Mouse (Mus musculus) hindbrain, embryonic 10.5 days (tissue): Measurements from ENCODE around the gene Sart1. TPM values are rescaled to one million over a fixed set of nuclear protein-coding genes. Genes with fewer than 3 reads are reported as not detected.
"Not testable (repeated sequence)": the region's sequence is repeated elsewhere in the genome, so short reads cannot be mapped to it uniquely, and the experiment has no call there.

Experiments used
- DNase-seq: peaks from one replicate; pipeline ENCODE4 v3.0.0-alpha.2; 2017; ENCODE audit warnings: low spot score
- H3K27ac ChIP-seq: fragments of 300-500 bp; sonication (generic); 2 replicates; pipeline ENCODE4 v1.5.1; 2016; ENCODE audit warnings: mild to moderate bottlenecking, moderate library complexity
- H3K27me3 ChIP-seq: fragments of 300-500 bp; sonication (generic); 2 replicates; pipeline ENCODE4 v1.6.1; 2016; ENCODE audit warnings: mild to moderate bottlenecking; ENCODE audit not compliant: poor library complexity, insufficient read depth, severe bottlenecking
- H3K36me3 ChIP-seq: fragments of 300-500 bp; sonication (generic); 2 replicates; pipeline ENCODE4 v1.6.1; 2016; ENCODE audit warnings: mild to moderate bottlenecking, moderate library complexity
- H3K4me1 ChIP-seq: fragments of 300-500 bp; sonication (generic); replicated peaks from 2 replicates; pipeline ENCODE4 v1.6.1; 2016; ENCODE audit warnings: mild to moderate bottlenecking
- H3K4me3 ChIP-seq: fragments of 300-500 bp; sonication (generic); 2 replicates; pipeline ENCODE4 v1.5.1; 2016; ENCODE audit warnings: mild to moderate bottlenecking, moderate library complexity
- H3K9me3 ChIP-seq: fragments of 300-500 bp; sonication (generic); 2 replicates; pipeline ENCODE4 v1.6.1; 2016; ENCODE audit warnings: mild to moderate bottlenecking, moderate library complexity
- WGBS: fragments of 180-500 bp; shearing (Covaris S2); methylation state at CpG from one replicate; pipeline ENCODE4 v1.1.7; 2016; 5-methylcytosine and 5-hydroxymethylcytosine counted together
- polyA plus RNA-seq: library from polyadenylated mRNA; unstranded; fragments of >200 nt; fragmentation: Nextera tagmentation; extraction: Ambion mirVana; gene quantifications from 2 replicates; pipeline ENCODE4 v1.2.1, GENCODE M21; 2016

Gene Sart1
- polyA plus RNA-seq, 1 experiment from 2014 or later, result 82.7 TPM

DNA sequence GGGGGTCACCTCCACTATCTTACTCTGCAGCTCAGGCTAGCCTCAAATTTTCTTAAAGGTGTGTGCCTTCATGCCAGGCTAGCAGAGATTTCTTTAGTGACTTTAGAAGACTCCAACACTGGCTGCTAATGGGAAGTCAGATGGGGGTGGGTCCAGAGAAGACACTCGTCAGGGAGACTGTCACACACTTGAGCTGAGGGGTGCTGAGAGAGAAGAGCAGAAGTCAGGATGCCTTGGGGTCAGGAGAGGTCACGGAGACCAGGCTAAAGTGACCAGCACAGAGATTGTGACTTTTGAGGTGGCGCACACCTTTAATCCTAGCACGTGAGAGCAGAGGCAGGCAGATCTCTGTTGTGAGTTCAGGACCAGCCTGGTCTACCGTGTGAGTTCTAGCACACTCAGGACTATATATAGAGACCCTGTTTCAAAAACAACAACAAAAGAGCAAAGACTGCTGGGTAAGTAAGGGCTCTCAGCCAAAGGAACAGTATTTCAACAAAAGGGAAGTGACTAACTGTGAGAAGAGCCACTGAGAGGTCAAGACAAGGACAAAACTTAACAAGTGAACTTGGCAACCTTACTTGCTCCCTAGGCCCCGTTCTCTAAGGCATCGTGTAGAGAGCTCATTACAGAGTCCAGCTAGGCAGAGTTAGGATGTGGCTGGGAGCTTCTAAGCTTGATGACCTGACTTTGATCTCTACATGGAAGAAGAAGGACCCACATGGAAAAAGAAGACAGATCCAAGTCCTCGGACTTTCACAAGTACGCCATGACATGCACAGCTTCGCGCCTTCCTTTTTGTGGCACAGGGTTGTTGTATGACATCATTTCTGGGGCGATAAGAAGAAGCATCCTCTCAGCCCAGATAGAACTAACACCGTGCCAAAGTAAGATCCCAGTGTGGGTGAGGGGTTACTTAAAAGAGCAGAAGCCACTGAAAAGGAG, 19.8 kb upstream of the Sart1 start:
- Histone ChIP-seq H3K27ac (0 out of 2 replicates have a peak overlapping the region, but pooled peaks have one; percentile 91), H3K36me3 (peaks cover 4% of the 10 kb centered on the region; the same call in 1 of the 2 replicates), H3K4me3 (peak overlapping the region; percentile 65; the same call in 1 of the 2 replicates), H3K9me3 (no peaks in the 10 kb centered on the region), H3K27me3 (no peaks in the 10 kb centered on the region), H3K4me1 (peaks cover 22% of the 10 kb centered on the region)
- WGBS, result 93% methylated on average over 13 of the region's 13 CpGs
- DNase-seq, result no peak

DNA sequence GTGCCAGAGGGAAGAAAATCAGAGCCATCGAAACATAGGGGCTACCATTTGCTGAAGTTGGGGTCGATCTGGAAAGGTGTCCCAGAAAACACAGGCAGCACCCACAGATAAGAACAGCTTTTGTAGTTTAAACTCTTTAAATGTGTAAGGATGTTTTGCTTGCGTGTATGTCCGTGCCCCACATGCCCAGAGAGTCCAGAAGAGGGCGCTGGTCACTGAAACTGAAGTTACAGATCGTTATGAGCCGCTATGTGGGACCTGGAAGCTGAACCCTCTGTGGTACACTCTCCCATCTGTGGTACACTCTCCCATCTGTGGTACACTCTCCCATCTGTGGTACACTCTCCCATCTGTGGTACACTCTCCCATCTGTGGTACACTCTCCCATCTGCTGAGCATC, 18.6 kb upstream of the Sart1 start:
- 20% methylated on average over 7 of the region's 7 CpGs for WGBS
- H3K4me1 ChIP-seq, result peaks cover 22% of the 10 kb centered on the region

GRCm38 (mm10) chr19:5406531-5407126, 18.1 kb upstream of the Sart1 start:
- H3K9me3 ChIP-seq, result not testable (repeated sequence)
- peak overlapping the region; percentile 91 for H3K27ac ChIP-seq
- 13% methylated on average over 25 of the region's 25 CpGs for WGBS

More for the DNA sequence above, 18.6 kb upstream of the Sart1 start:
- H3K36me3 ChIP-seq, result peaks cover 4% of the 10 kb centered on the region; the same call in 1 of the 2 replicates
- H3K4me3 ChIP-seq, result peak overlapping the region; percentile 65
- no peaks in the 10 kb centered on the region for H3K27me3 ChIP-seq
- peak overlapping the region; percentile 91 for H3K27ac ChIP-seq
- DNase-seq, result peak; percentile 63
- no peaks in the 10 kb centered on the region for H3K9me3 ChIP-seq

DNA sequence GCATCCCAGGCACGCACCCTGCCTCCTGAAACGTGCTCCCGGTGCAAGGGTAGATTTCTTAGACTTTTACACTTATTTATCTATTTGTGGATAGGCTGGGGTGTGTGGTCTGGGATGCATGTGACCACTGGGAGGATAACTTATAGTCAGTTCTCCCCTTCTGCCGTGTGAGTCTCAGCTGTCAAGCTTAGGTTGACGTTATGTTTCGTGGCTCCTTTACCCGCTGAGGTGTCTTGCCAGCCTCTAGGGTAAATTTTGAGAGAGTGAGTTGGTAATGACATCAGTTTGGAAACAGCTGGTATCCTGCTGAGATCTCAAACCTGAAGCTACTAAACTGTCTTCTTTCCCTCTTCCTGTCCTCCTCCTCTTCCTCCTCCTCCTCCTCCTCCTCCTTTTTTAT, 17.4 kb upstream of the Sart1 start:
- Histone ChIP-seq H3K36me3 (peaks cover 4% of the 10 kb centered on the region; the same call in 1 of the 2 replicates), H3K4me3 (peak overlapping the region; percentile 48), H3K27ac (peak overlapping the region; percentile 83), H3K4me1 (peaks cover 20% of the 10 kb centered on the region), H3K9me3 (no peaks in the 10 kb centered on the region), H3K27me3 (no peaks in the 10 kb centered on the region)
- WGBS, result 35% methylated on average over 7 of the region's 7 CpGs
- DNase-seq, result no peak

More at GRCm38 (mm10) chr19:5406531-5407126, 18.1 kb upstream of the Sart1 start:
- peak; percentile 61 for DNase-seq
- Histone ChIP-seq H3K4me3 (peak overlapping the region; percentile 65), H3K4me1 (peaks cover 19% of the 10 kb centered on the region)
- not testable (repeated sequence) for H3K36me3 ChIP-seq, H3K27me3 ChIP-seq

GRCm38 (mm10) chr19:5402293-5402692, 13.8 kb upstream of the Sart1 start, which contains the start of gene Tsga10ip:
Gene Tsga10ip, minus strand, starts transcription at chr19:5402526.
- Histone ChIP-seq H3K27me3 (no peaks in the 10 kb centered on the region), H3K4me1 (peaks cover 15% of the 10 kb centered on the region), H3K27ac (no peak within 1 kb of the TSS), H3K36me3 (no peaks in the 10 kb centered on the region), H3K9me3 (no peaks in the 10 kb centered on the region), H3K4me3 (no peak within 1 kb of the TSS)
- WGBS, result 80% methylated on average over 8 of the region's 8 CpGs
- DNase-seq, result no peak

- not testable (repeated sequence) for H3K9me3 ChIP-seq, H3K36me3 ChIP-seq, H3K27me3 ChIP-seq, DNase-seq, H3K27ac ChIP-seq
- peaks cover 11% of the 10 kb centered on the region for H3K4me1 ChIP-seq
- 0 out of 2 replicates have a peak overlapping the region, but pooled peaks have one; percentile 16 for H3K4me3 ChIP-seq
- 72% methylated on average over 4 of the region's 4 CpGs for WGBS
Observed at GRCm38 (mm10) chr19:5401073-5401472, 12.6 kb upstream of the Sart1 start.

- Histone ChIP-seq H3K4me3 (no peak overlapping the region), H3K27me3 (no peaks in the 10 kb centered on the region), H3K36me3 (no peaks in the 10 kb centered on the region), H3K9me3 (no peaks in the 10 kb centered on the region), H3K4me1 (peaks cover 5% of the 10 kb centered on the region), H3K27ac (no peak overlapping the region)
- whole genome bisulfite sequencing, result 66% methylated on average over 4 of the region's 4 CpGs
- no peak for DNase-seq
Observed at GRCm38 (mm10) chr19:5395371-5395770, 6.9 kb upstream of the Sart1 start.

GRCm38 (mm10) chr19:5394168-5394567, 5.7 kb upstream of the Sart1 start:
- Histone ChIP-seq H3K27me3 (no peaks in the 10 kb centered on the region), H3K4me1 (peaks cover 17% of the 10 kb centered on the region), H3K4me3 (no peak overlapping the region; the same call in 1 of the 2 replicates), H3K27ac (no peak overlapping the region), H3K9me3 (no peaks in the 10 kb centered on the region), H3K36me3 (no peaks in the 10 kb centered on the region)
- 53% methylated on average over 10 of the region's 10 CpGs for WGBS
- DNase-seq, result no peak

DNA sequence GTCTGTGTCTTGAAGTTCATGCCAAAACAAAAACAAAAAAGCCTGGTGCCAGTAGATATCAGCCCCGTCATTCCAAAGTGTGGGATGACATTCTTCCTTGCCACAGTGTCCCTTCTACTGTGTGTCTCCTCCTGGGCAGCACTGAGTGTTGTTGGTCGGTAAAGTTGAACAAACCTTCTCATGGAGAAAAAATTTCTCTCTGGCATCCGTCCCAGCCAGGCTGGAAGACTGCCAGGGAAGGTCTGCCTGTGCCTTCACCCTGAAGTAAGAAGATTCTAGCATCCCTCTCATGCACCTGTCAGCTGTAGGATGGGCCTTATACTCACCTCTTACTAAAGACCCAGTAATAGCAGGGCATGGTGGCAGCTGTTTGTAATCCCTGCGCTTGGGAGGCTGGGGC, 4.4 kb upstream of the Sart1 start:
- Histone ChIP-seq H3K4me1 (peaks cover 24% of the 10 kb centered on the region), H3K36me3 (no peaks in the 10 kb centered on the region), H3K27me3 (no peaks in the 10 kb centered on the region), H3K27ac (no peak overlapping the region), H3K9me3 (no peaks in the 10 kb centered on the region), H3K4me3 (no peak overlapping the region)
- 79% methylated on average over 4 of the region's 4 CpGs for WGBS
- DNase-seq, result no peak

DNA sequence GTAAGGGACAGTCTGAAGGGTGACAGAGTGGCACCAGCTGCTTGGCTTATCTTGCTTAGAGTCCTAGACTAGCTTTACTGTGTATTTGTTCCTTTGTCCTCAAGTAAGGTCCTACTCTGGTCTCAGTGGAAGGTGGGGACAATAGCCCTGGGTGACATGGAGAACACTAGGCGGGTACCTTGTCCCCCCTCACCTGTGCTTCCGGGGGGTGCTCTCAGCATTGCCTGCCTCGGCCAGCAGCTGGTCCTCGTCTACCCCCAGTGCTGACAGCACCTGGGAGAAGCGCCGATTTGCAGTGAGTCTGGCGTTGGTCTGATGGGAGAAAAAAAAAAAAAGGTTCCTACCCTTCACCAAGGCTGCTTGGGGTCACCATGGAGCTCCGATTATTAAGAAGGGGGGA, 1.9 kb upstream of the Sart1 start:
- Histone ChIP-seq H3K36me3 (peaks cover 10% of the 10 kb centered on the region), H3K4me1 (peaks cover 41% of the 10 kb centered on the region), H3K27ac (peak overlapping the region; percentile 93; the same call in 1 of the 2 replicates), H3K4me3 (peak overlapping the region; percentile 100; the same call in 1 of the 2 replicates), H3K9me3 (no peaks in the 10 kb centered on the region), H3K27me3 (no peaks in the 10 kb centered on the region)
- DNase-seq, result no peak
- WGBS, result 89% methylated on average over 8 of the region's 8 CpGs

- Histone ChIP-seq H3K36me3 (peaks cover 18% of the 10 kb centered on the region), H3K9me3 (no peaks in the 10 kb centered on the region), H3K4me3 (peak overlapping the region; percentile 100), H3K27ac (peak overlapping the region; percentile 93), H3K4me1 (peaks cover 41% of the 10 kb centered on the region), H3K27me3 (no peaks in the 10 kb centered on the region)
- DNase-seq, result no peak
- WGBS, result 50% methylated on average over 12 of the region's 12 CpGs
Observed at GRCm38 (mm10) chr19:5389647-5390046, 1.1 kb upstream of the Sart1 start.

- Histone ChIP-seq H3K4me3 (peak overlapping the region; percentile 100), H3K27me3 (no peaks in the 10 kb centered on the region), H3K27ac (peak overlapping the region; percentile 93), H3K36me3 (peaks cover 34% of the 10 kb centered on the region), H3K4me1 (peaks cover 39% of the 10 kb centered on the region), H3K9me3 (no peaks in the 10 kb centered on the region)
- under 1% methylated on average over 43 of the region's 43 CpGs for WGBS
- no peak for DNase-seq
Observed at GRCm38 (mm10) chr19:5388011-5388441, 477 bp downstream of the Sart1 start.

DNA sequence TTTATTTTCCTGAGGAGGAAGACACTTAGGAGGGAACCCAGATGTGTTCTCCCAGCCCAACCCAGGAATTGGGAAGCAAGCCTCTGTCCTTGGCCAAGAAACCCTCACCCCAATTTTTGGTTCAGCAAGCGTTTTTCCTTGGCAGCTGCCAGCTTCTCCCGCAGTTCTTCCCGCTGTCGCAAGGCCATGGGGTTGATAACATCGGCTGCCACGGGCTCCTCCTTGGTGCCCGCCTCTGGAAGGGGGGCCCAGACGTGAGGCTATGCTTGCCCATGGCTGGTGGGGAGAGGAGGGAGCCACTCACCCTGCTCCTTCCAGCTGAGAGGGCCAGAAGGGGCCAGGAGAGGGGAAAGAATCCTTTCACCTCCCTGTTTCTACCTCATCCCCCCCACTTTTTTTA, 3.8 kb downstream of the Sart1 start:
- Histone ChIP-seq H3K36me3 (peaks cover 67% of the 10 kb centered on the region), H3K27me3 (no peaks in the 10 kb centered on the region), H3K27ac (no peak overlapping the region), H3K4me3 (no peak overlapping the region), H3K4me1 (peaks cover 30% of the 10 kb centered on the region), H3K9me3 (no peaks in the 10 kb centered on the region)
- DNase-seq, result no peak
- 92% methylated on average over 8 of the region's 8 CpGs for WGBS
